Mouse (Mus musculus) cerebellum, adult 2 months (tissue): ENCODE measurements around the gene Ankrd6.

ENCODE experiments used
- CTCF ChIP-seq: fragments of 200-500 bp; IDR thresholded peaks from 2 replicates; pipeline ENCODE4 v1.5.1; 2011; ENCODE audit warnings: low read depth, mild to moderate bottlenecking, control low read depth, low read length, moderate library complexity, borderline replicate concordance; ENCODE audit not compliant: insufficient read depth
- POLR2A ChIP-seq: fragments of 200-500 bp; IDR thresholded peaks from 2 replicates; pipeline ENCODE4 v1.6.1; 2011; ENCODE audit warnings: low read length, control low read depth, borderline replicate concordance; ENCODE audit not compliant: insufficient read depth

- TF ChIP-seq CTCF (no peak), POLR2A (no peak)
These were observed 97.8 kb downstream of the Ankrd6 start for GRCm38 (mm10) chr4:32852819-32853218.
